Mouse (Mus musculus) liver, adult 2 months (tissue): ENCODE measurements at regions not wholly inside any gene's neighbourhood (a gene's known extent, or its start where the extent isn't known, plus 50 kb on each side); places are given as distances from the start of the nearest gene placed in this dataset.
A peak's percentile ranks its signal among the peaks of the same experiment; 100 is the strongest.

Source experiments
- DNase-seq: peaks from one replicate; pipeline ENCODE4 v3.0.0-alpha.2; 2011; ENCODE audit warnings: low read depth, low spot score; ENCODE audit errors: extremely low read depth
- H3K27ac ChIP-seq: fragments of 200-500 bp; replicated peaks from 2 replicates; pipeline ENCODE4 v1.5.1; 2012; ENCODE audit warnings: low read depth, mild to moderate bottlenecking, control low read depth, inconsistent platforms, low read length; ENCODE audit not compliant: insufficient read depth
- H3K27me3 ChIP-seq: fragments of 200-500 bp; 2 replicates; pipeline ENCODE4 v1.6.1; 2012; ENCODE audit warnings: mild to moderate bottlenecking, moderate library complexity, low read length, inconsistent platforms; ENCODE audit not compliant: control insufficient read depth, insufficient read depth
- H3K36me3 ChIP-seq: fragments of 200-500 bp; 2 replicates; pipeline ENCODE4 v1.6.1; 2012; ENCODE audit warnings: low read length, inconsistent platforms; ENCODE audit not compliant: control insufficient read depth, insufficient read depth
- H3K4me1 ChIP-seq: fragments of 200-500 bp; 2 replicates; pipeline ENCODE4 v1.6.1; 2011; ENCODE audit warnings: low read length; ENCODE audit not compliant: control insufficient read depth, insufficient read depth
- H3K4me3 ChIP-seq: fragments of 200-500 bp; 2 replicates; pipeline ENCODE4 v1.5.1; 2011; ENCODE audit warnings: low read depth, mild to moderate bottlenecking, control low read depth, low read length, moderate library complexity; ENCODE audit not compliant: insufficient read depth
- H3K79me2 ChIP-seq: fragments of 200-500 bp; 2 replicates; pipeline ENCODE4 v1.6.1; 2012; ENCODE audit warnings: inconsistent platforms, mild to moderate bottlenecking, low read length, moderate library complexity; ENCODE audit not compliant: control insufficient read depth, insufficient read depth
- H3K9ac ChIP-seq: fragments of 200-500 bp; 2 replicates; pipeline ENCODE4 v1.6.1; 2012; ENCODE audit warnings: low read depth, mild to moderate bottlenecking, control low read depth, inconsistent platforms, low read length
- CTCF ChIP-seq: fragments of 200-500 bp; IDR thresholded peaks from 2 replicates; pipeline ENCODE4 v1.5.1; 2011; ENCODE audit warnings: low read depth, low read length, control low read depth
- POLR2A ChIP-seq: fragments of 200-500 bp; IDR thresholded peaks from 2 replicates; pipeline ENCODE4 v1.6.1; 2011; ENCODE audit warnings: low read length, control low read depth; ENCODE audit not compliant: insufficient read depth; ENCODE audit errors: extremely low read depth
- WGBS: fragments of 180-500 bp; shearing (Covaris S2); methylation state at CpG from one replicate; pipeline ENCODE4 v1.1.7; 2018; 5-methylcytosine and 5-hydroxymethylcytosine counted together

- no peak overlapping the region for H3K9ac ChIP-seq
Observed at GRCm38 (mm10) chr3:150610681-150611101, 827.0 kb upstream of the Adgrl4 start.

DNA sequence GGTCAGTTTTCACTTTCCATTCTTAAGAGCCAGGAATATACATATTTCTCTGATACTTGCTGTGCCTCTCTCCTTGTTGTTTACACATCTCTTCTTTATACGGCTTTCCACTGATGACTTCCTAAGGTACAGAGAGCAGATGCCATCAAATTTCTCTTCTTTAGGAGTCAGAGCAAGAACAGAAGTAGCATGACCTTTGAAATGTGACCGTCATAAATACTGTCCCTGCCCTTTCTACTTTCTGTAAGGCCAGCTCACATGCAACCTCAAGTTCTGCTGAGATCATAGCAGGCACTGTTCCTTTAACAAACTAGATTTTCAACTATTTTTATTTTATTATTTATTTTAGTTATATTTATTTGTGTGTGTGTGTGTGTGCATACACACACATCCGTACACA, 800.1 kb upstream of the Adgrl4 start:
- H3K27ac ChIP-seq: no peak overlapping the region
- no peak overlapping the region for H3K9ac ChIP-seq
- H3K79me2 ChIP-seq: no peaks in the 10 kb centered on the region
- H3K4me3 ChIP-seq: no peak overlapping the region
- no peaks in the 10 kb centered on the region for H3K36me3 ChIP-seq
- TF ChIP-seq POLR2A: no peak
- TF ChIP-seq CTCF: no peak
- DNase-seq: no peak
- peaks cover 3% of the 10 kb centered on the region; the same call in 1 of the 2 replicates for H3K4me1 ChIP-seq
- no peaks in the 10 kb centered on the region for H3K27me3 ChIP-seq
- 75% methylated on average over 3 of the region's 3 CpGs for WGBS

More at GRCm38 (mm10) chr3:150610681-150611101, 827.0 kb upstream of the Adgrl4 start:
- no peaks in the 10 kb centered on the region for H3K36me3 ChIP-seq
- TF ChIP-seq CTCF: no peak
- TF ChIP-seq POLR2A: no peak
- peak; percentile 20 for DNase-seq
- H3K4me3 ChIP-seq: peak overlapping the region; percentile 21; the same call in 1 of the 2 replicates
- H3K27ac ChIP-seq: no peak overlapping the region
- no peaks in the 10 kb centered on the region for H3K27me3 ChIP-seq
- H3K79me2 ChIP-seq: no peaks in the 10 kb centered on the region
- H3K4me1 ChIP-seq: no peaks in the 10 kb centered on the region
- WGBS: 77% methylated on average over 15 of the region's 15 CpGs

- WGBS: 91% methylated on average over 8 of the region's 8 CpGs
- no peak for DNase-seq
- Histone ChIP-seq H3K27ac (no peak overlapping the region), H3K79me2 (no peaks in the 10 kb centered on the region), H3K36me3 (no peaks in the 10 kb centered on the region), H3K27me3 (no peaks in the 10 kb centered on the region), H3K9ac (no peak overlapping the region), H3K4me1 (peaks cover 3% of the 10 kb centered on the region; the same call in 1 of the 2 replicates), H3K4me3 (no peak overlapping the region)
- no peak for TF ChIP-seq POLR2A
- no peak for TF ChIP-seq CTCF
Observed at GRCm38 (mm10) chr3:150640004-150640676, 797.5 kb upstream of the Adgrl4 start.

DNA sequence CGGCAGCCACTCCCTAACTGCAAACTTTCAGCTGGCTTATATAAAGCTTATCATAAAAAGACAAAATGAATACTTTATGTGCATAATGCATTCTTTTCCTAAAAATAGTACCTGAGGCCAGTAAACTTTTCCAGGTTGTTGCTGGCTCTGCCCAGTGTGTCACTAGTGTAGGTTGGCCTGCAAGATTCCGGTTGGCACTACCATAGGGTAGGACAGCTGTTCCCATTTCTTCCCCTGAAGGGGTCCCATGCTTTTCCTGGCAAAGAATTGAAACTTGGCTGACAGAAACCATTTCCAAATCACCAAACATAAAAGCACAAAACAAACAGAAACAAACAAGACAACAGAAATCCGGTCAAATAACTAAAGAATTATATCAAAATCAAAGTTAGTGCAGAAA, 789.6 kb upstream of the Adgrl4 start:
- no peak for DNase-seq
- TF ChIP-seq CTCF: no peak
- TF ChIP-seq POLR2A: no peak
- Histone ChIP-seq H3K9ac (no peak overlapping the region), H3K4me1 (no peaks in the 10 kb centered on the region), H3K36me3 (no peaks in the 10 kb centered on the region), H3K27ac (no peak overlapping the region), H3K27me3 (no peaks in the 10 kb centered on the region), H3K4me3 (no peak overlapping the region), H3K79me2 (no peaks in the 10 kb centered on the region)
- 88% methylated on average over 3 of the region's 3 CpGs for WGBS

DNA sequence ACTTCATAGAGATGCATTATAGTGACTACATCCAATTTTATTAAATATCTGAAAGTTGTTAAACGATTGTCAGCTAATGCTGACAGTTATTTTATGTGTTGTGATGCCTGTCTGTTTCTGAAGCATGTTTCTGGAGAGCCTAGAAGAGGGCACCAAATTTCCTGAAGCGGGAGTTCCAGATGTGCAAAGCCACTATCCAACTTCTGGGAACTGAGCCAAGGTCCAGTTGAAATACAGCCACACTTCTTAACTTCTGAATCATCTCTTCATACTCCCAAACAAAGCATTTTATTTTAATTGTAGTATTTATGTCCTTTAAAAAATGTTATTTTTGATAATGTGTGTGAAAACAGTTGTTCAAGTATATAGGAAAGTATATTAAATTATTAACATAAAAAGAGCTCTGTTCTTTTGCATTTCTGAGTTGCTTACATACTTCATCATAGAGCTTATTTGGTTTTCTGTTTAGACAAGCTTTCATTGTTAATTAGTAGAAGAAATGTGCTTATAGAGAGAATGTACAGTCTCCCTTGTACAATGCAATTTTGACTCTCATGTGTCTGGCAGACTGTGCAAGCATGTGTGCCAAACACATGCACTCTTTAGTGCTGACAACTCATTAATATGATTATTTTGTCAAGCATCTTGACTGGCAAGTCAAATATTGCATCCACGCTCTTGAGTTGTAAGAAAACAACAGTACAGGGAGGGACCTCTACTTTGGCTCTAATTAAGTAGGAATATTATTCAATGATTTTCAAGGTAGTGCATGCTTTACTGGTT, 787.7 kb upstream of the Adgrl4 start:
- Histone ChIP-seq H3K4me1 (no peaks in the 10 kb centered on the region), H3K4me3 (no peak overlapping the region), H3K27ac (no peak overlapping the region), H3K27me3 (no peaks in the 10 kb centered on the region), H3K79me2 (no peaks in the 10 kb centered on the region), H3K36me3 (no peaks in the 10 kb centered on the region), H3K9ac (no peak overlapping the region)
- WGBS: 64% methylated on average over 3 of the region's 3 CpGs
- DNase-seq: peak; percentile 10
- TF ChIP-seq CTCF (no peak), POLR2A (no peak)

DNA sequence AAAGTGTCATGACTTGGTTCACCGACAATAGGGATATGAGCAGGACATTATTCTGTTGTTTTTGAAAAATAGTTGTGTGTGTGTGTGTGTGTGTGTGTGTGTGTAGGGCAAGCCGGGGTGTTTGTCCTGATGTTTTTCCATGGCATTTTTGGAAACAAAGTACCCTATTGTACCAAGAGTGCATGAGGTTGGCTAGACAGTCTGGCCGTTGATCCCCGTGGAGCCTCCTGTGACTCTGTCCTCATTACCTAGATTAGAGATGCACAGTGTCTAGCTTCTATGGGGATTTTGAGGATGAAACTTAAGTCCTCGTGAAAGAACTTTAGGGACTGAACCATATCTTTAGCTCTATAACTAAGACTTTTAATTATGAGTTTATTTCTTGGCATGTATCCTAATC, 741.9 kb upstream of the Adgrl4 start:
- no peak for TF ChIP-seq CTCF
- TF ChIP-seq POLR2A: no peak
- DNase-seq: no peak
- H3K79me2 ChIP-seq: no peaks in the 10 kb centered on the region
- WGBS: 83% methylated on average over 5 of the region's 5 CpGs
- H3K9ac ChIP-seq: no peak overlapping the region
- no peaks in the 10 kb centered on the region for H3K36me3 ChIP-seq
- no peaks in the 10 kb centered on the region for H3K4me1 ChIP-seq
- H3K27me3 ChIP-seq: no peaks in the 10 kb centered on the region
- H3K4me3 ChIP-seq: no peak overlapping the region
- no peak overlapping the region for H3K27ac ChIP-seq
